Mouse (Mus musculus) CH12.LX (cell line): Measurements from ENCODE around the gene Hdac9. TPM values are rescaled to one million over a fixed set of nuclear protein-coding genes. Genes with fewer than 3 reads are reported as not detected.

Experiments used
- DNase-seq: peaks from one replicate; pipeline ENCODE4 v3.0.0-alpha.2; 2013; ENCODE audit errors: extremely low read depth
- H3K27ac ChIP-seq: 2 replicates; pipeline ENCODE4 v1.5.1; 2012; ENCODE audit warnings: low read depth, mild to moderate bottlenecking, control low read depth, moderate library complexity; ENCODE audit not compliant: insufficient read depth
- H3K27me3 ChIP-seq: replicated peaks from 2 replicates; pipeline ENCODE3; 2012; ENCODE audit warnings: inconsistent platforms
- H3K36me3 ChIP-seq, 2 experiments: replicated peaks in 1 of 2; 2 replicates each; pipeline versions ENCODE3 to v1.6.1; 2012; ENCODE audit warnings: inconsistent platforms in 1 of 2, low read length in 1 of 2, mild to moderate bottlenecking in 1 of 2, mixed read lengths in 1 of 2, moderate library complexity in 1 of 2; ENCODE audit not compliant: control insufficient read depth in 1 of 2, insufficient read depth in 1 of 2
- H3K4me1 ChIP-seq, 2 experiments: 2 replicates each; pipeline ENCODE4 v1.6.1; 2012; ENCODE audit warnings: inconsistent platforms in 1 of 2, moderate library complexity in 1 of 2; ENCODE audit not compliant: insufficient read depth in 2 of 2, control insufficient read depth in 1 of 2
- H3K4me2 ChIP-seq: 2 replicates; pipeline ENCODE4 v1.6.1; 2012; ENCODE audit warnings: low read depth, mild to moderate bottlenecking, control low read depth; ENCODE audit not compliant: poor library complexity, insufficient read depth, severe bottlenecking
- H3K4me3 ChIP-seq, 3 experiments: fragments of 150-350 bp in 1 of 3; sonication (generic) in 1 of 3; replicated peaks in 1 of 3; 2 replicates each; pipeline versions ENCODE3 to v1.5.1; 2011 to 2012; ENCODE audit warnings: low read depth in 2 of 3, low read length in 2 of 3, mild to moderate bottlenecking in 2 of 3, moderate library complexity in 2 of 3, control low read depth in 1 of 3, improper control_type of control experiment in 1 of 3, inconsistent platforms in 1 of 3, mixed read lengths in 1 of 3; ENCODE audit not compliant: poor library complexity in 1 of 3
- H3K79me2 ChIP-seq: replicated peaks from 2 replicates; pipeline ENCODE4 v1.6.1; 2012; ENCODE audit warnings: mild to moderate bottlenecking, moderate library complexity; ENCODE audit not compliant: control insufficient read depth, poor library complexity, insufficient read depth, severe bottlenecking; ENCODE audit errors: extremely low read depth
- H3K9ac ChIP-seq: 2 replicates; pipeline ENCODE4 v1.6.1; 2012; ENCODE audit warnings: low read depth, mild to moderate bottlenecking, control low read depth, moderate library complexity; ENCODE audit not compliant: insufficient read depth
- H3K9me3 ChIP-seq: replicated peaks from 2 replicates; pipeline ENCODE3; 2012; ENCODE audit warnings: low read length, inconsistent platforms, mixed read lengths
- CHD1 ChIP-seq: IDR thresholded peaks from 2 replicates; pipeline ENCODE4 v1.6.1; 2012; ENCODE audit warnings: low read depth, low read length, improper control_type of control experiment, inconsistent platforms
- CHD2 ChIP-seq: IDR thresholded peaks from 2 replicates; pipeline ENCODE4 v1.6.1; 2011; ENCODE audit warnings: low read length, improper control_type of control experiment
- CTCF ChIP-seq, 2 experiments: IDR thresholded peaks in 1 of 2; conservative IDR thresholded peaks in 1 of 2; 2 replicates each; pipeline ENCODE4 v1.5.1; 2011 to 2012; ENCODE audit warnings: low read depth in 2 of 2, low read length in 2 of 2, improper control_type of control experiment in 1 of 2, inconsistent platforms in 1 of 2, mild to moderate bottlenecking in 1 of 2, moderate library complexity in 1 of 2
- E2F4 ChIP-seq: IDR thresholded peaks from 2 replicates; pipeline ENCODE4 v1.6.1; 2011; ENCODE audit warnings: low read depth, low read length, improper control_type of control experiment; ENCODE audit not compliant: insufficient replicate concordance
- ELF1 ChIP-seq: IDR thresholded peaks from 2 replicates; pipeline ENCODE4 v1.6.1; 2014; ENCODE audit warnings: low read depth, mild to moderate bottlenecking, inconsistent platforms, low read length, improper control_type of control experiment
- ETS1 ChIP-seq: conservative IDR thresholded peaks from 2 replicates; pipeline ENCODE4 v1.6.1; 2012; ENCODE audit warnings: low read depth, mild to moderate bottlenecking, inconsistent platforms, low read length, improper control_type of control experiment, moderate library complexity
- GABPA ChIP-seq: IDR thresholded peaks from 2 replicates; pipeline ENCODE4 v1.6.1; 2012; ENCODE audit warnings: low read depth, low read length, improper control_type of control experiment, inconsistent platforms; ENCODE audit not compliant: insufficient replicate concordance
- HCFC1 ChIP-seq: IDR thresholded peaks from 2 replicates; pipeline ENCODE4 v1.6.1; 2012; ENCODE audit warnings: low read depth, mild to moderate bottlenecking, inconsistent platforms, low read length, improper control_type of control experiment
- IRF4 ChIP-seq: IDR thresholded peaks from 2 replicates; pipeline ENCODE4 v1.6.1; 2014; ENCODE audit warnings: low read depth, mild to moderate bottlenecking, inconsistent platforms, low read length, improper control_type of control experiment
- MAX ChIP-seq: IDR thresholded peaks from 2 replicates; pipeline ENCODE4 v1.6.1; 2011; ENCODE audit warnings: low read length, improper control_type of control experiment
- MAZ ChIP-seq: IDR thresholded peaks from 2 replicates; pipeline ENCODE4 v1.6.1; 2012; ENCODE audit warnings: low read depth, mild to moderate bottlenecking, inconsistent platforms, low read length, improper control_type of control experiment, moderate library complexity
- MYC ChIP-seq: IDR thresholded peaks from 2 replicates; pipeline ENCODE4 v1.6.1; 2011; ENCODE audit warnings: low read depth, mild to moderate bottlenecking, improper control_type of control experiment, low read length
- NELFE ChIP-seq: IDR thresholded peaks from 2 replicates; pipeline ENCODE4 v1.6.1; 2011; ENCODE audit warnings: low read depth, low read length, improper control_type of control experiment
- SIN3A ChIP-seq: IDR thresholded peaks from 2 replicates; pipeline ENCODE4 v1.6.1; 2012; ENCODE audit warnings: low read length, improper control_type of control experiment, inconsistent platforms
- TBP ChIP-seq: conservative IDR thresholded peaks from 2 replicates; pipeline ENCODE4 v1.6.1; 2011; ENCODE audit warnings: low read depth, low read length, improper control_type of control experiment
- UBTF ChIP-seq: IDR thresholded peaks from 2 replicates; pipeline ENCODE4 v1.6.1; 2012; ENCODE audit warnings: low read depth, mild to moderate bottlenecking, inconsistent platforms, low read length, improper control_type of control experiment, moderate library complexity
- ZKSCAN1 ChIP-seq: IDR thresholded peaks from 2 replicates; pipeline ENCODE4 v1.6.1; 2012; ENCODE audit warnings: low read depth, inconsistent platforms, low read length, improper control_type of control experiment, borderline replicate concordance
- ZMIZ1 ChIP-seq: IDR thresholded peaks from 2 replicates; pipeline ENCODE4 v1.6.1; 2012; ENCODE audit warnings: low read depth, mild to moderate bottlenecking, inconsistent platforms, low read length, improper control_type of control experiment
- dilution Hi-C: fragments of 300-500 bp; cut with MboI; formaldehyde crosslinking; loops from 2 replicates; pipeline ENCODE4 v1.14.3; 2020; ENCODE audit warnings: low sequenced_read_pairs; ENCODE audit not compliant: extremely low pct_unique_long_range_greater_than_20kb, extremely low pct_ligation_motif_present
- in situ Hi-C: fragments of 300-500 bp; cut with MboI; formaldehyde crosslinking; loops from 3 replicates; pipeline ENCODE4 v1.14.3; 2019; ENCODE audit warnings: low sequenced_read_pairs, low pct_ligation_motif_present, low pct_unique_long_range_greater_than_20kb, mixed read lengths
- polyA plus RNA-seq: library from polyadenylated mRNA; unstranded; fragments of >175 nt; gene quantifications from 2 replicates; pipeline ENCODE4 v1.2.1, GENCODE M21; 2012; ENCODE audit warnings: low read depth; ENCODE audit not compliant: insufficient read length
- total RNA-seq, 2 experiments: library from RNA; depleted of rRNA; stranded (reverse); fragments of 300-350 nt in 1 of 2; fragments of >200 nt in 1 of 2; gene quantifications; 2 replicates each; pipeline ENCODE4 v1.2.3; 2012 to 2014

Gene Hdac9
- total and polyA plus RNA-seq, 3 experiments, result 0.04 to 0.38 (median 0.17) TPM

GRCm38 (mm10) chr12:34836085-34836484 is 80.8 kb downstream of the Hdac9 start:
- dilution Hi-C loops, result no loop called here
- no peaks in the 10 kb centered on the region for H3K79me2 ChIP-seq
- H3K4me3 ChIP-seq, result no peak overlapping the region
- H3K27me3 ChIP-seq, result no peaks in the 10 kb centered on the region
- in situ Hi-C loops, result no loop called here
- no peak overlapping the region for H3K4me2 ChIP-seq
- no peaks in the 10 kb centered on the region for H3K36me3 ChIP-seq
- TF ChIP-seq NELFE, result no peak
- TF ChIP-seq CTCF (conservative IDR thresholded peaks at IDR 0.05 in 1 of 2, IDR thresholded peaks at IDR 0.05 in 1 of 2; ENCODE audit: low read depth in 2 of 2, low read length in 2 of 2), result no peak
- TF ChIP-seq E2F4, result no peak
- no peak for TF ChIP-seq ETS1
- TF ChIP-seq GABPA, result no peak
- TF ChIP-seq, all 38 proteins: peak for 0
- Histone ChIP-seq H3K4me1 (peaks cover 0 to 10% of the 10 kb centered on the region in 2 experiments; a peak in 3 of 4 replicates), H3K27ac (no peak overlapping the region), H3K9me3 (no peaks in the 10 kb centered on the region), H3K9ac (no peak overlapping the region)
- DNase-seq, result no peak

- Histone ChIP-seq H3K27me3 (no peaks in the 10 kb centered on the region), H3K79me2 (no peaks in the 10 kb centered on the region), H3K4me3 (no peak overlapping the region), H3K4me2 (no peak overlapping the region), H3K9ac (no peak overlapping the region), H3K9me3 (no peaks in the 10 kb centered on the region), H3K27ac (no peak overlapping the region), H3K36me3 (no peaks in the 10 kb centered on the region), H3K4me1 (peaks cover 0 to 10% of the 10 kb centered on the region in 2 experiments; a peak in 3 of 4 replicates)
- in situ Hi-C loops (no loop called here), dilution Hi-C loops (no loop called here)
- TF ChIP-seq ZMIZ1 (no peak), MAZ (no peak), IRF4 (no peak), TBP (no peak), MYC (no peak)
- DNase-seq, result no peak
Observed at GRCm38 (mm10) chr12:34835493-34835892, 81.4 kb downstream of the Hdac9 start.

GRCm38 (mm10) chr12:34828684-34829083 is 88.2 kb downstream of the Hdac9 start:
- in situ Hi-C loops, result no loop called here
- dilution Hi-C loops, result no loop called here

More at GRCm38 (mm10) chr12:34828684-34829083, 88.2 kb downstream of the Hdac9 start:
- no peaks in the 10 kb centered on the region for H3K4me1 ChIP-seq
- H3K9ac ChIP-seq, result no peak overlapping the region
- no peak for DNase-seq
- H3K36me3 ChIP-seq, result no peaks in the 10 kb centered on the region
- TF ChIP-seq E2F4 (no peak), UBTF (no peak), CHD2 (no peak), HCFC1 (no peak), MAX (no peak), ZMIZ1 (no peak), TBP (no peak), CHD1 (no peak), ZKSCAN1 (no peak), ELF1 (no peak), SIN3A (no peak)
- no peaks in the 10 kb centered on the region for H3K9me3 ChIP-seq
- no peak overlapping the region for H3K27ac ChIP-seq
- no peak overlapping the region for H3K4me3 ChIP-seq
- no peaks in the 10 kb centered on the region for H3K27me3 ChIP-seq
- H3K4me2 ChIP-seq, result no peak overlapping the region
- H3K79me2 ChIP-seq, result no peaks in the 10 kb centered on the region
